Mouse (Mus musculus) heart, embryonic 15.5 days (tissue): ENCODE results near the gene Ttc21b. TPM values are rescaled to one million over a fixed set of nuclear protein-coding genes. Genes with fewer than 3 reads are reported as not detected.

Experiments used
- ATAC-seq: fragments of 200-750 bp; cut with Nextera tagmentation; replicated peaks from 2 replicates; pipeline ENCODE4 v1.8.0; 2017; ENCODE audit warnings: low read depth, moderate TSS enrichment; ENCODE audit not compliant: insufficient number of reproducible peaks, insufficient read depth, low FRiP score
- H3K27ac ChIP-seq: fragments of 300-500 bp; sonication (generic); 2 replicates; pipeline ENCODE4 v1.5.1; 2015; ENCODE audit warnings: mild to moderate bottlenecking, inconsistent platforms
- H3K27me3 ChIP-seq: fragments of 300-500 bp; sonication (generic); 2 replicates; pipeline ENCODE4 v1.6.1; 2015; ENCODE audit warnings: inconsistent platforms
- H3K36me3 ChIP-seq: fragments of 300-500 bp; sonication (generic); 2 replicates; pipeline ENCODE4 v1.6.1; 2015; ENCODE audit warnings: mild to moderate bottlenecking, inconsistent platforms
- H3K4me1 ChIP-seq: fragments of 300-500 bp; sonication (generic); replicated peaks from 2 replicates; pipeline ENCODE4 v1.6.1; 2015; ENCODE audit warnings: inconsistent platforms
- H3K4me2 ChIP-seq: fragments of 300-500 bp; sonication (generic); 2 replicates; pipeline ENCODE4 v1.6.1; 2015; ENCODE audit warnings: inconsistent platforms, mild to moderate bottlenecking, moderate library complexity
- H3K4me3 ChIP-seq: fragments of 300-500 bp; sonication (generic); 2 replicates; pipeline ENCODE4 v1.5.1; 2015; ENCODE audit warnings: mild to moderate bottlenecking, inconsistent platforms
- H3K9ac ChIP-seq: fragments of 300-500 bp; sonication (generic); 2 replicates; pipeline ENCODE4 v1.6.1; 2015; ENCODE audit warnings: mild to moderate bottlenecking, inconsistent platforms
- H3K9me3 ChIP-seq: fragments of 300-500 bp; sonication (generic); replicated peaks from 2 replicates; pipeline ENCODE4 v1.6.1; 2016; ENCODE audit warnings: inconsistent platforms
- WGBS: fragments of 180-500 bp; shearing (Covaris S2); methylation state at CpG from one replicate; pipeline ENCODE4 v1.1.7; 2015; ENCODE audit warnings: mixed read lengths; 5-methylcytosine and 5-hydroxymethylcytosine counted together
- polyA plus RNA-seq: library from polyadenylated mRNA; unstranded; fragments of >200 nt; fragmentation: Nextera tagmentation; extraction: Ambion mirVana; gene quantifications from 2 replicates; pipeline ENCODE4 v1.2.1, GENCODE M21; 2015

Gene Ttc21b
- polyA plus RNA-seq: 5.4 and 6.5 TPM in 2 replicates

GRCm38 (mm10) chr2:66256220-66257131, at the start of gene Ttc21b:
TSS of gene Ttc21b (minus strand) at chr2:66256617.
- Histone ChIP-seq H3K27me3 (no peaks in the 10 kb centered on the region), H3K9ac (peak within 1 kb of the TSS; percentile 74), H3K4me1 (peaks cover 15% of the 10 kb centered on the region; the same call in 1 of the 2 replicates), H3K4me3 (peak within 1 kb of the TSS; percentile 95), H3K27ac (peak within 1 kb of the TSS; percentile 67), H3K9me3 (no peaks in the 10 kb centered on the region), H3K4me2 (peak within 1 kb of the TSS; percentile 84), H3K36me3 (0 out of 2 replicates have a peak, but pooled peaks cover 2% of the 10 kb centered on the region)
- under 1% methylated on average over 55 of the region's 56 CpGs for WGBS
- peak; percentile 98 for ATAC-seq

GRCm38 (mm10) chr2:66272551-66272950, 16.1 kb upstream of the Ttc21b start:
- no peak overlapping the region for H3K27ac ChIP-seq
- H3K36me3 ChIP-seq: no peaks in the 10 kb centered on the region
- H3K9me3 ChIP-seq: no peaks in the 10 kb centered on the region
- WGBS: 60% methylated on average over 3 of the region's 3 CpGs
- H3K4me2 ChIP-seq: no peak overlapping the region
- no peaks in the 10 kb centered on the region for H3K27me3 ChIP-seq
- H3K9ac ChIP-seq: no peak overlapping the region
- H3K4me3 ChIP-seq: no peak overlapping the region
- H3K4me1 ChIP-seq: no peaks in the 10 kb centered on the region
- no peak for ATAC-seq

- Histone ChIP-seq H3K4me3 (no peak overlapping the region), H3K4me2 (no peak overlapping the region), H3K27me3 (no peaks in the 10 kb centered on the region), H3K9me3 (no peaks in the 10 kb centered on the region), H3K36me3 (peaks cover 6% of the 10 kb centered on the region; the same call in 1 of the 2 replicates), H3K4me1 (no peaks in the 10 kb centered on the region), H3K9ac (no peak overlapping the region), H3K27ac (no peak overlapping the region)
- 84% methylated on average over 1 of the region's 1 CpGs for WGBS
- no peak for ATAC-seq
Observed at GRCm38 (mm10) chr2:66244013-66244412, 12.4 kb downstream of the Ttc21b start.

GRCm38 (mm10) chr2:66240334-66240733, 16.1 kb downstream of the Ttc21b start:
- 80% methylated on average over 1 of the region's 1 CpGs for WGBS
- Histone ChIP-seq H3K27me3 (no peaks in the 10 kb centered on the region), H3K36me3 (peaks cover 9% of the 10 kb centered on the region), H3K4me1 (no peaks in the 10 kb centered on the region), H3K4me3 (no peak overlapping the region), H3K4me2 (no peak overlapping the region), H3K9me3 (no peaks in the 10 kb centered on the region), H3K9ac (no peak overlapping the region), H3K27ac (no peak overlapping the region)
- no peak for ATAC-seq

- Histone ChIP-seq H3K36me3 (peaks cover 10% of the 10 kb centered on the region), H3K27ac (no peak overlapping the region), H3K4me1 (no peaks in the 10 kb centered on the region), H3K27me3 (no peaks in the 10 kb centered on the region), H3K9ac (no peak overlapping the region), H3K4me3 (no peak overlapping the region), H3K4me2 (no peak overlapping the region), H3K9me3 (no peaks in the 10 kb centered on the region)
- ATAC-seq: no peak
- 87% methylated on average over 5 of the region's 5 CpGs for WGBS
Observed at GRCm38 (mm10) chr2:66238886-66239285, 17.5 kb downstream of the Ttc21b start.

GRCm38 (mm10) chr2:66220954-66221353, 35.5 kb downstream of the Ttc21b start:
- H3K9ac ChIP-seq: no peak overlapping the region
- H3K36me3 ChIP-seq: no peaks in the 10 kb centered on the region; the same call in 1 of the 2 replicates
- 89% methylated on average over 7 of the region's 7 CpGs for WGBS
- ATAC-seq: no peak
- H3K9me3 ChIP-seq: no peaks in the 10 kb centered on the region
- no peaks in the 10 kb centered on the region for H3K4me1 ChIP-seq
- H3K27ac ChIP-seq: no peak overlapping the region
- no peaks in the 10 kb centered on the region for H3K27me3 ChIP-seq
- no peak overlapping the region for H3K4me2 ChIP-seq
- no peak overlapping the region for H3K4me3 ChIP-seq

DNA sequence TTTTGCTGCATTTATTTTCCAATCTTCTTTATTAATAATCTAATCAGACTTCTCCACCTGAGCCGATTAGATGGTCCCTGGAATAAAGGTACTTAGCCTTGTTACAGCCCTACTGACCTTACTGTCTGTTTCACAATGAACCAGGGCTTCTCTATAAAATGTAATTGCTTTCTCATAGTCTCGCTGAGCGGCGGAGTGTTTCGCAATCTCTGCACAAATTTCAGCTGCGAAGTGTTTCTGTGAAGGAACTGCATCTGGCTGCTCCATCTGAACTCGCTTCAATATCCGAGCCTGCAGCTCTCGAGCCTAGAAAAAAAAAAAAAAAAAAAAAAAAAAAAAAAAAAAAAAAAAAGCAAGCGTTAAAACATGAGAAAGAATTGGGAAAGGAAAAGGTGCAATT, 46.5 kb downstream of the Ttc21b start:
- H3K4me1 ChIP-seq: no peaks in the 10 kb centered on the region
- H3K9ac ChIP-seq: no peak overlapping the region
- no peak overlapping the region for H3K27ac ChIP-seq
- H3K36me3 ChIP-seq: peaks cover 2% of the 10 kb centered on the region; the same call in 1 of the 2 replicates
- no peak overlapping the region for H3K4me3 ChIP-seq
- no peak for ATAC-seq
- H3K4me2 ChIP-seq: no peak overlapping the region
- WGBS: 90% methylated on average over 10 of the region's 10 CpGs
- no peaks in the 10 kb centered on the region for H3K27me3 ChIP-seq
- no peaks in the 10 kb centered on the region for H3K9me3 ChIP-seq

DNA sequence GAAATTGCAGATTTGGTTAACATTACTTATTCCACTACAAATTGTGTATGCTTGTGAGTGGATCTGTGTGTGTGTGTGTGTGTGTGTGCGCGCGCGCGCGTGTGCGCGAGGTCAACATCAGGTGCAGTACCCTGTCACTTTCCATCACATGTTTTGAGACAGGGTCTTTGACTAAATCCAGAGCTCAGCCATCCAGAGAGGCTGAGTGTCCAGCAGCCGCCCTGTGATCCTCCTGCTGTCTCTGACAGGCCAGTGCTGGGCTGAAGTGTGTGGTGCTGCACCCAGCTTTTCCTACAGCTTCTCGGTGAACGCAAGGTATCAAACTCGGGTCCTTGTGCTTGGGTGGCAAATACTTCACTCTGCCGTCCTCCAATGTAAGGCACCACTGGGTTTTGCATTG, 47.1 kb downstream of the Ttc21b start:
- Histone ChIP-seq H3K9me3 (no peaks in the 10 kb centered on the region), H3K4me1 (no peaks in the 10 kb centered on the region), H3K9ac (no peak overlapping the region), H3K4me2 (no peak overlapping the region), H3K27me3 (no peaks in the 10 kb centered on the region), H3K27ac (no peak overlapping the region), H3K36me3 (peaks cover 2% of the 10 kb centered on the region; the same call in 1 of the 2 replicates), H3K4me3 (no peak overlapping the region)
- 94% methylated on average over 13 of the region's 13 CpGs for WGBS
- no peak for ATAC-seq

GRCm38 (mm10) chr2:66206796-66207195, 49.6 kb downstream of the Ttc21b start:
- no peak for ATAC-seq
- H3K27me3 ChIP-seq: no peaks in the 10 kb centered on the region
- 81% methylated on average over 2 of the region's 2 CpGs for WGBS

GRCm38 (mm10) chr2:66204218-66204617, 52.2 kb downstream of the Ttc21b start:
- Histone ChIP-seq H3K27me3 (no peaks in the 10 kb centered on the region), H3K4me1 (no peaks in the 10 kb centered on the region), H3K4me3 (no peak overlapping the region), H3K9me3 (no peaks in the 10 kb centered on the region), H3K9ac (no peak overlapping the region), H3K36me3 (peaks cover 8% of the 10 kb centered on the region), H3K4me2 (no peak overlapping the region), H3K27ac (no peak overlapping the region)
- ATAC-seq: no peak
- 81% methylated on average over 2 of the region's 2 CpGs for WGBS

More at GRCm38 (mm10) chr2:66206796-66207195, 49.6 kb downstream of the Ttc21b start:
- Histone ChIP-seq H3K36me3 (peaks cover 2% of the 10 kb centered on the region; the same call in 1 of the 2 replicates), H3K27ac (no peak overlapping the region), H3K9ac (no peak overlapping the region), H3K9me3 (no peaks in the 10 kb centered on the region), H3K4me1 (no peaks in the 10 kb centered on the region), H3K4me3 (no peak overlapping the region), H3K4me2 (no peak overlapping the region)

- Histone ChIP-seq H3K36me3 (peaks cover 6% of the 10 kb centered on the region; the same call in 1 of the 2 replicates), H3K9ac (no peak overlapping the region), H3K4me3 (no peak overlapping the region), H3K27me3 (no peaks in the 10 kb centered on the region), H3K4me1 (no peaks in the 10 kb centered on the region), H3K4me2 (no peak overlapping the region), H3K27ac (no peak overlapping the region), H3K9me3 (no peaks in the 10 kb centered on the region)
- WGBS: 66% methylated on average over 3 of the region's 3 CpGs
- ATAC-seq: no peak
Observed at GRCm38 (mm10) chr2:66200195-66200594, 56.2 kb downstream of the Ttc21b start.
